Mouse (Mus musculus): ENCODE data around the gene Pde10a.

DNA sequence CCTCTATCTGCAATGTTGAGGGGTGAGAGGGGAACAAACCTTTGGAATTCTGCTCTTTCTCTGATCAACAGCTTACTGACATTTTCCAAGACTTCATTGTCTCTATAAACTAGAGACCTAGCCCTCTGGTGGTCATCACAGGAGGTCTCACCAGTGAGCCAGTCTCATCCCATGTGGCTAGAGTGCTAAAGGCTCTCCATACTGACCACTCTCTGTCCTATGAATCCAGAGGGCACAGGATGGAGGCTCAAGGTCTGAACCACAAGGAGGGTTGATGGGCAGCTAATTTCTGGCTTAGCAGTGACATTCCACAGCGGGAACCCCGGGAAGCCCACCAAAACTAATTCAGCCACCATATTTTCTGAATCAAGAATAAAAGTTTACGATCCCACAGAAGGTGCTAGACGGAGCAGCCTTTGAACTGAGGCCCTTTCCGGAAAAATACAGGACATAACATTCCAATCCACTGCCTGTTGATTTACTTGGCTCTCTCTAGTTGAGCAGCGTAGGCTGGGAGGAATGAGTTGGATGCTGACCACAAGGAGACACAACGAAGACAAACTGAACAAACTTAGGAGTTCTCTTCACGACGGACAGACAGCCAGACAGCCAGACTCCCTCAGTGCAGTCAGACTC is 45.6 kb upstream of the Pde10a start:
- no peak for TF ChIP-seq POLR2A (IDR thresholded peaks at IDR 0.05; ENCODE audit: extremely low read depth, insufficient read depth, low read length)
- no peak for TF ChIP-seq CTCF (IDR thresholded peaks at IDR 0.05; ENCODE audit: low read depth, low read length)
